Mouse (Mus musculus) monocyte, adult 2 months (primary cell): ENCODE results near the gene Tspan5.

Experiments used
- DNase-seq, 2 experiments: peaks; one replicate each; pipeline ENCODE4 v3.0.0; 2022; ENCODE audit warnings: low spot score in 2 of 2, low read depth in 1 of 2

The Tspan5 gene

GRCm38 (mm10) chr3:138918241-138918640 lies 176.2 kb downstream of the Tspan5 start:
- DNase-seq: no peak

GRCm38 (mm10) chr3:138926161-138926560 lies 184.2 kb downstream of the Tspan5 start:
- DNase-seq: no peak

- no peak for DNase-seq
Measured at GRCm38 (mm10) chr3:138927437-138927836, 185.4 kb downstream of the Tspan5 start.

GRCm38 (mm10) chr3:138936780-138937179 lies 194.8 kb downstream of the Tspan5 start:
- DNase-seq: no peak

GRCm38 (mm10) chr3:138937241-138937640 lies 195.2 kb downstream of the Tspan5 start:
- no peak for DNase-seq

- no peak for DNase-seq
Measured at GRCm38 (mm10) chr3:138941604-138942003, 199.6 kb downstream of the Tspan5 start.

GRCm38 (mm10) chr3:138945516-138945915 lies 203.5 kb downstream of the Tspan5 start:
- DNase-seq: no peak

- DNase-seq: no peak
Measured at GRCm38 (mm10) chr3:138949081-138949480, 207.1 kb downstream of the Tspan5 start.

GRCm38 (mm10) chr3:138955220-138955619 lies 213.2 kb downstream of the Tspan5 start:
- no peak for DNase-seq
